Comparison of ENCODE assay signal across 19 mouse cellular contexts in the genomic region with DNA sequence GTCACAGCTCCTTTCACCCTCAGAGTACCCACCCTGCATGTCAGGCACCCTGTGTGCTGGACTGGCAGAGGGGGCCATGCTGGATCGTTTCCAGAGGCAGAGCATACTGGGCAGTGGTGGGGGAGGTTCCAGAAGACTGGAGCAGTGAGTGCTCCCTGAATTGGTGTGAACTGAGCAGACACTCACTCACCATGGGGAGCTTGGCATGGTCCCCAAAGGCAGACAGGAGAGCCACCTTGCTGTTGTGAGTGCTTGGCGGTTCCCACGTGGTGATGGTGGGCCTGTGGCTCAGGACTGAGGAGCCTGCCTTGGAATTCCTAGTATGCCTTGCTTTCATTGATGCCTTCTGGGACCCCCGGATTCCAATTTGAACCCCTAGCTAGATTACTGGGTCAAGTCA. TPM values are rescaled to one million over a fixed set of nuclear protein-coding genes. Genes with fewer than 3 reads are reported as not detected.
DNase-seq lines count a peak whose midpoint lies in the region; ATAC-seq and TF ChIP-seq lines count a peak whose summit lies in the region.
"Had no signal": no experiment of that assay in that cellular context is flagged by ENCODE, and none has a peak within 500 bp of the region (broad histone marks: within the 10 kb centered on the region; RNA-seq: fewer than 3 reads in every experiment).

No protein-coding gene starts in this region.

- no peak overlapping the region for H3K4me3 ChIP-seq in cerebellum, adult 2 months (replicated peaks; ENCODE audit: insufficient read depth, low read depth, low read length)
- H3K4me3 ChIP-seq in limb, embryonic 12.5 days (replicated peaks): no peak overlapping the region
- H3K4me3 ChIP-seq: embryonic facial prominence, embryonic 13.5 days; forebrain, embryonic 13.5 days; gastrocnemius, adult 2 months; heart, embryonic 13.5 days; hindbrain, embryonic 13.5 days had no signal

- H3K36me3 ChIP-seq in limb, embryonic 12.5 days: no peaks in the 10 kb centered on the region
- H3K36me3 ChIP-seq: embryonic facial prominence, embryonic 13.5 days; heart, embryonic 13.5 days; hindbrain, embryonic 13.5 days had no signal

- WGBS in cerebellum, adult 2 months: 56% methylated on average over 4 of the region's 4 CpGs
- WGBS in limb, embryonic 12.5 days: 76% methylated on average over 4 of the region's 4 CpGs

- H3K9me3 ChIP-seq in limb, embryonic 12.5 days: no peaks in the 10 kb centered on the region
- H3K9me3 ChIP-seq: embryonic facial prominence, embryonic 13.5 days; forebrain, embryonic 13.5 days; heart, embryonic 13.5 days; hindbrain, embryonic 13.5 days had no signal

- no peak overlapping the region for H3K9ac ChIP-seq in limb, embryonic 12.5 days (replicated peaks)
- H3K9ac ChIP-seq: embryonic facial prominence, embryonic 13.5 days; forebrain, embryonic 13.5 days; forebrain, postnatal 0 days; hindbrain, embryonic 13.5 days had no signal

- no peak overlapping the region for H3K27ac ChIP-seq in cerebellum, adult 2 months (ENCODE audit: insufficient read depth, low read length)
- 0 out of 2 replicates have a peak overlapping the region, but pooled peaks have one; percentile 24 for H3K27ac ChIP-seq in limb, embryonic 12.5 days
- H3K27ac ChIP-seq: embryonic facial prominence, embryonic 13.5 days; forebrain, embryonic 13.5 days; gastrocnemius, adult 2 months; heart, embryonic 13.5 days; hindbrain, embryonic 13.5 days had no signal

- no peak for TF ChIP-seq POLR2A in cerebellum, adult 2 months (IDR thresholded peaks at IDR 0.05; ENCODE audit: borderline replicate concordance, insufficient read depth, low read length)

- H3K4me2 ChIP-seq in limb, embryonic 12.5 days: no peak overlapping the region; the same call in 1 of the 2 replicates
- H3K4me2 ChIP-seq: embryonic facial prominence, embryonic 13.5 days; forebrain, embryonic 13.5 days; heart, embryonic 13.5 days; hindbrain, embryonic 13.5 days had no signal

- peaks cover 26% of the 10 kb centered on the region for H3K4me1 ChIP-seq in cerebellum, adult 2 months (ENCODE audit: control insufficient read depth, insufficient read depth, low read length)
- H3K4me1 ChIP-seq in limb, embryonic 12.5 days (replicated peaks): peaks cover 34% of the 10 kb centered on the region
- H3K4me1 ChIP-seq: hindbrain, embryonic 13.5 days had no signal

- TF ChIP-seq CTCF in cerebellum, adult 2 months (IDR thresholded peaks at IDR 0.05; ENCODE audit: borderline replicate concordance, insufficient read depth, low read depth, low read length): no peak

- DNase-seq in cerebellum, adult 2 months: peak; percentile 28 to 38
- peak; percentile 30 for DNase-seq in cerebellum, adult 9-10 months
- peak; percentile 21 to 57 for DNase-seq in cerebellum, postnatal 14 days
- no peak for DNase-seq in retina, postnatal 1 day
- no peak for DNase-seq in testis, postnatal 14 days (ENCODE audit: low spot score)
- DNase-seq: adrenal gland, postnatal 10 days; forebrain, postnatal 0 days; gastrocnemius, adult 2 months; gastrocnemius, postnatal 36 days; heart, adult 11 months; heart, postnatal 10 days; kidney, adult 11 months; kidney, adult 9 months had no signal

- no peaks in the 10 kb centered on the region for H3K27me3 ChIP-seq in cerebellum, adult 2 months (ENCODE audit: control insufficient read depth, insufficient read depth, low read length)
- peaks cover 46% of the 10 kb centered on the region for H3K27me3 ChIP-seq in limb, embryonic 12.5 days
- H3K27me3 ChIP-seq: embryonic facial prominence, embryonic 13.5 days; forebrain, embryonic 13.5 days; hindbrain, embryonic 13.5 days had no signal

- no peak for ATAC-seq in cerebellum, adult (ENCODE audit: insufficient number of reproducible peaks, low FRiP score, low TSS enrichment)
- ATAC-seq in limb, embryonic 12.5 days (ENCODE audit: insufficient number of reproducible peaks, insufficient read depth, low FRiP score, low TSS enrichment, low read depth): no peak
- ATAC-seq: forebrain, embryonic 13.5 days; forebrain, postnatal 0 days had no signal

RNA-seq across cellular contexts. Expression of a gene that starts 4.8 kb away (rescaled TPM):
- 2.1 and 2.5 TPM in 2 replicates for polyA plus RNA-seq in cerebellum, adult 2 months (2012; rRNA removed)
- polyA plus RNA-seq in limb, embryonic 12.5 days (2016; fragmentation: Nextera tagmentation; extraction: Ambion mirVana): 1.2 and 1.3 TPM in 2 replicates

RNA-seq across cellular contexts. Expression of a gene that starts 45.8 kb away (rescaled TPM):
- 21.1 and 21.9 TPM in 2 replicates for polyA plus RNA-seq in cerebellum, adult 2 months (2012; rRNA removed)
- 17.2 and 18.5 TPM in 2 replicates for polyA plus RNA-seq in limb, embryonic 12.5 days (2016; fragmentation: Nextera tagmentation; extraction: Ambion mirVana)

Comparison
In these comparisons a context has a peak if more than half of its experiments do, and no peak if none do; other contexts are left out.
1. DNase-seq: peak in cerebellum, adult 2 months (2 of 2), cerebellum, adult 9-10 months (single experiment) and cerebellum, postnatal 14 days (2 of 2); none in retina, postnatal 1 day (single experiment) and testis, postnatal 14 days (single experiment).